Mouse (Mus musculus) CH12.LX (cell line): ENCODE measurements around the gene Unkl. TPM values are rescaled to one million over a fixed set of nuclear protein-coding genes. Genes with fewer than 3 reads are reported as not detected.
"Not testable (repeated sequence)": the region's sequence is repeated elsewhere in the genome, so short reads cannot be mapped to it uniquely, and the experiment has no call there.

Experiments
- DNase-seq: peaks from one replicate; pipeline ENCODE4 v3.0.0-alpha.2; 2013; ENCODE audit errors: extremely low read depth
- H3K27ac ChIP-seq: 2 replicates; pipeline ENCODE4 v1.5.1; 2012; ENCODE audit warnings: low read depth, mild to moderate bottlenecking, control low read depth, moderate library complexity; ENCODE audit not compliant: insufficient read depth
- H3K27me3 ChIP-seq: replicated peaks from 2 replicates; pipeline ENCODE3; 2012; ENCODE audit warnings: inconsistent platforms
- H3K36me3 ChIP-seq, 2 experiments: replicated peaks in 1 of 2; 2 replicates each; pipeline versions ENCODE3 to v1.6.1; 2012; ENCODE audit warnings: inconsistent platforms in 1 of 2, low read length in 1 of 2, mild to moderate bottlenecking in 1 of 2, mixed read lengths in 1 of 2, moderate library complexity in 1 of 2; ENCODE audit not compliant: control insufficient read depth in 1 of 2, insufficient read depth in 1 of 2
- H3K4me1 ChIP-seq, 2 experiments: 2 replicates each; pipeline ENCODE4 v1.6.1; 2012; ENCODE audit warnings: inconsistent platforms in 1 of 2, moderate library complexity in 1 of 2; ENCODE audit not compliant: insufficient read depth in 2 of 2, control insufficient read depth in 1 of 2
- H3K4me2 ChIP-seq: 2 replicates; pipeline ENCODE4 v1.6.1; 2012; ENCODE audit warnings: low read depth, mild to moderate bottlenecking, control low read depth; ENCODE audit not compliant: poor library complexity, insufficient read depth, severe bottlenecking
- H3K4me3 ChIP-seq, 3 experiments: fragments of 150-350 bp in 1 of 3; sonication (generic) in 1 of 3; replicated peaks in 1 of 3; 2 replicates each; pipeline versions ENCODE3 to v1.5.1; 2011 to 2012; ENCODE audit warnings: low read depth in 2 of 3, low read length in 2 of 3, mild to moderate bottlenecking in 2 of 3, moderate library complexity in 2 of 3, control low read depth in 1 of 3, improper control_type of control experiment in 1 of 3, inconsistent platforms in 1 of 3, mixed read lengths in 1 of 3; ENCODE audit not compliant: poor library complexity in 1 of 3
- H3K79me2 ChIP-seq: replicated peaks from 2 replicates; pipeline ENCODE4 v1.6.1; 2012; ENCODE audit warnings: mild to moderate bottlenecking, moderate library complexity; ENCODE audit not compliant: control insufficient read depth, poor library complexity, insufficient read depth, severe bottlenecking; ENCODE audit errors: extremely low read depth
- H3K9ac ChIP-seq: 2 replicates; pipeline ENCODE4 v1.6.1; 2012; ENCODE audit warnings: low read depth, mild to moderate bottlenecking, control low read depth, moderate library complexity; ENCODE audit not compliant: insufficient read depth
- H3K9me3 ChIP-seq: replicated peaks from 2 replicates; pipeline ENCODE3; 2012; ENCODE audit warnings: low read length, inconsistent platforms, mixed read lengths
- CHD1 ChIP-seq: IDR thresholded peaks from 2 replicates; pipeline ENCODE4 v1.6.1; 2012; ENCODE audit warnings: low read depth, low read length, improper control_type of control experiment, inconsistent platforms
- E2F4 ChIP-seq: IDR thresholded peaks from 2 replicates; pipeline ENCODE4 v1.6.1; 2011; ENCODE audit warnings: low read depth, low read length, improper control_type of control experiment; ENCODE audit not compliant: insufficient replicate concordance
- ELF1 ChIP-seq: IDR thresholded peaks from 2 replicates; pipeline ENCODE4 v1.6.1; 2014; ENCODE audit warnings: low read depth, mild to moderate bottlenecking, inconsistent platforms, low read length, improper control_type of control experiment
- EP300 ChIP-seq: IDR thresholded peaks from 2 replicates; pipeline ENCODE4 v1.6.1; 2011; ENCODE audit warnings: low read length, improper control_type of control experiment
- HCFC1 ChIP-seq: IDR thresholded peaks from 2 replicates; pipeline ENCODE4 v1.6.1; 2012; ENCODE audit warnings: low read depth, mild to moderate bottlenecking, inconsistent platforms, low read length, improper control_type of control experiment
- IRF4 ChIP-seq: IDR thresholded peaks from 2 replicates; pipeline ENCODE4 v1.6.1; 2014; ENCODE audit warnings: low read depth, mild to moderate bottlenecking, inconsistent platforms, low read length, improper control_type of control experiment
- JUN ChIP-seq: IDR thresholded peaks from 2 replicates; pipeline ENCODE4 v1.6.1; 2011; ENCODE audit warnings: low read depth, mild to moderate bottlenecking, low read length, improper control_type of control experiment, moderate library complexity; ENCODE audit not compliant: insufficient read depth
- KAT2A ChIP-seq: IDR thresholded peaks from 2 replicates; pipeline ENCODE4 v1.6.1; 2012; ENCODE audit warnings: low read length, improper control_type of control experiment, inconsistent platforms; ENCODE audit not compliant: insufficient replicate concordance
- MAFK ChIP-seq: IDR thresholded peaks from 2 replicates; pipeline ENCODE4 v1.6.1; 2011; ENCODE audit warnings: low read length, improper control_type of control experiment; ENCODE audit not compliant: insufficient replicate concordance
- MAX ChIP-seq: IDR thresholded peaks from 2 replicates; pipeline ENCODE4 v1.6.1; 2011; ENCODE audit warnings: low read length, improper control_type of control experiment
- MAZ ChIP-seq: IDR thresholded peaks from 2 replicates; pipeline ENCODE4 v1.6.1; 2012; ENCODE audit warnings: low read depth, mild to moderate bottlenecking, inconsistent platforms, low read length, improper control_type of control experiment, moderate library complexity
- MXI1 ChIP-seq: IDR thresholded peaks from 2 replicates; pipeline ENCODE4 v1.6.1; 2011; ENCODE audit warnings: mild to moderate bottlenecking, low read depth, low read length, improper control_type of control experiment
- NELFE ChIP-seq: IDR thresholded peaks from 2 replicates; pipeline ENCODE4 v1.6.1; 2011; ENCODE audit warnings: low read depth, low read length, improper control_type of control experiment
- POLR2AphosphoS2 ChIP-seq: IDR thresholded peaks from 2 replicates; pipeline ENCODE4 v1.6.1; 2011; ENCODE audit warnings: low read depth, low read length, improper control_type of control experiment
- RCOR1 ChIP-seq: conservative IDR thresholded peaks from 2 replicates; pipeline ENCODE4 v1.6.1; 2012; ENCODE audit warnings: low read depth, mild to moderate bottlenecking, inconsistent platforms, low read length, improper control_type of control experiment
- SMC3 ChIP-seq: IDR thresholded peaks from 2 replicates; pipeline ENCODE4 v1.6.1; 2011; ENCODE audit warnings: low read depth, low read length, improper control_type of control experiment
- ZC3H11A ChIP-seq: IDR thresholded peaks from 2 replicates; pipeline ENCODE4 v1.6.1; 2012; ENCODE audit warnings: low read depth, mild to moderate bottlenecking, inconsistent platforms, low read length, improper control_type of control experiment
- ZKSCAN1 ChIP-seq: IDR thresholded peaks from 2 replicates; pipeline ENCODE4 v1.6.1; 2012; ENCODE audit warnings: low read depth, inconsistent platforms, low read length, improper control_type of control experiment, borderline replicate concordance
- dilution Hi-C: fragments of 300-500 bp; cut with MboI; formaldehyde crosslinking; loops from 2 replicates; pipeline ENCODE4 v1.14.3; 2020; ENCODE audit warnings: low sequenced_read_pairs; ENCODE audit not compliant: extremely low pct_unique_long_range_greater_than_20kb, extremely low pct_ligation_motif_present
- in situ Hi-C: fragments of 300-500 bp; cut with MboI; formaldehyde crosslinking; loops from 3 replicates; pipeline ENCODE4 v1.14.3; 2019; ENCODE audit warnings: low sequenced_read_pairs, low pct_ligation_motif_present, low pct_unique_long_range_greater_than_20kb, mixed read lengths
- polyA plus RNA-seq: library from polyadenylated mRNA; unstranded; fragments of >175 nt; gene quantifications from 2 replicates; pipeline ENCODE4 v1.2.1, GENCODE M21; 2012; ENCODE audit warnings: low read depth; ENCODE audit not compliant: insufficient read length
- total RNA-seq, 2 experiments: library from RNA; depleted of rRNA; stranded (reverse); fragments of 300-350 nt in 1 of 2; fragments of >200 nt in 1 of 2; gene quantifications; 2 replicates each; pipeline ENCODE4 v1.2.3; 2012 to 2014

Gene Unkl
- total and polyA plus RNA-seq, 3 experiments, result 12.0 to 17.2 (median 14.3) TPM

DNA sequence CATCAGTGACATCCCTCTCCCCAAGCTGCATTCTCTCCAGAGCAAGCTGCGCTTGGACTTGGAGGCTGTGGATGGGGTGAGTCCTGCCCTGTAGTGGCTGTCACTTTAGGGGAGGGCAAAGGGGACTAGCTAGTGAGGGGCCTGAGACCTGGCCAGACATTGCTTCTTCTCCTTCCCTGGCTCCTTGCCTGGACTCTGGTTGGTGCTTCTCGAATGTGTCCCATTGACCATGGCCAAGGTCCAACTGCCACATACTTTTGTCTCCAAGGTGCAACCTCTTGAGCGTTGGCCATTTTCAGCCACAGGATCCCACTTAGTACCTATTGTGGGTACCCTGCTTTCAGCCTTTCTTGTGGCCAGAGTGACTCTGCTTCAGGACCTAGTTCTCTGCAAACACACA, 42.5 kb downstream of the Unkl start:
- no peak overlapping the region for H3K4me3 ChIP-seq
- H3K27ac ChIP-seq, result no peak overlapping the region
- H3K9ac ChIP-seq, result no peak overlapping the region
- dilution Hi-C loops, result no loop called here
- no peaks in the 10 kb centered on the region for H3K27me3 ChIP-seq
- peaks cover 5% of the 10 kb centered on the region for H3K79me2 ChIP-seq
- in situ Hi-C loops, result no loop called here
- no peak for DNase-seq
- peaks cover 67 to 74% of the 10 kb centered on the region in 2 experiments for H3K36me3 ChIP-seq
- peaks cover 3 to 20% of the 10 kb centered on the region in 2 experiments; a peak in 2 of 4 replicates for H3K4me1 ChIP-seq
- no peak for TF ChIP-seq MAZ
- no peak for TF ChIP-seq KAT2A
- no peak for TF ChIP-seq CHD1
- no peak for TF ChIP-seq ZKSCAN1
- TF ChIP-seq E2F4, result no peak
- TF ChIP-seq POLR2AphosphoS2, result no peak
- TF ChIP-seq NELFE, result no peak
- TF ChIP-seq HCFC1, result no peak
- no peak for TF ChIP-seq RCOR1
- no peak for TF ChIP-seq MAX
- TF ChIP-seq ELF1, result no peak
- no peak for TF ChIP-seq MXI1
- TF ChIP-seq JUN, result no peak
- TF ChIP-seq SMC3, result no peak
- no peak for TF ChIP-seq ZC3H11A
- no peak for TF ChIP-seq MAFK
- no peak for TF ChIP-seq IRF4
- no peak for TF ChIP-seq EP300
- TF ChIP-seq, all 38 proteins: peak for 0
- H3K9me3 ChIP-seq, result no peaks in the 10 kb centered on the region
- H3K4me2 ChIP-seq, result no peak overlapping the region

DNA sequence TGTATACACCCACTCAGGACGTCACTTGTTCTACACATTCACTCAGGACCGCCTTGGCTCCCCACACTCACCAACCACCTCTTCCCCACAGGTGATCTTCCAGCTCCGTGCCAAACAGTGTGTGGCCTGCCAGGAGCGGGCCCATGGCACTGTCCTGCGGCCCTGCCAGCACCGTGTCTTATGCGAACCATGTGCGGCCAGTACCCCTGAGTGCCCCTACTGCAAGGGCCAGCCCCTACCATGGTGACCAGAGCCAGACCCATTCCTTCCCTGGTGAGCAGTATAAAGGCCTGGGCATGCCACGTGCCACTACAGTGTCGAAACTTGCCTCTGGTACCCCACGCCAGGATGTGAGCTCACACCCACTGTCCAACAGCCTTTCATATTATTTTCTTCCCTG, 43.4 kb downstream of the Unkl start:
- Histone ChIP-seq H3K36me3 (peaks cover 63 to 73% of the 10 kb centered on the region in 2 experiments), H3K4me1 (peaks cover 0 to 11% of the 10 kb centered on the region in 2 experiments; a peak in 2 of 4 replicates)
- H3K9ac ChIP-seq, H3K4me2 ChIP-seq, dilution Hi-C loops, H3K79me2 ChIP-seq, H3K27ac ChIP-seq, H3K9me3 ChIP-seq, DNase-seq, in situ Hi-C loops, H3K4me3 ChIP-seq, H3K27me3 ChIP-seq: not testable (repeated sequence)
